Mouse (Mus musculus): ENCODE data around the gene Tfrc. TPM values are rescaled to one million over a fixed set of nuclear protein-coding genes. Genes with fewer than 3 reads are reported as not detected.

Tfrc gene
- total RNA-seq, 2 experiments from 2014 or later: 37.3 to 43.2 TPM

Other genes with a start within 250 kb of the Tfrc start
- gene Tm4sf19, start 208.4 kb upstream of the Tfrc start, total RNA-seq (2021): not detected
- gene Tctex1d2, start 189.2 kb upstream of the Tfrc start, total RNA-seq (2021): 10 to 100 TPM; 11.9 to 15.5 TPM
- 10 to 100 TPM; 31.0 to 36.9 TPM for gene Pcyt1a, start 178.0 kb upstream of the Tfrc start, total RNA-seq (2021)
- not detected for gene Slc51a, start 121.0 kb upstream of the Tfrc start, total RNA-seq (2021)
- not detected for gene Zdhhc19, start 112.7 kb upstream of the Tfrc start, total RNA-seq (2021)
- 100 to 1,000 TPM; 227 to 233 TPM for gene Tnk2, start 35.0 kb downstream of the Tfrc start, total RNA-seq (2021)
- not detected for gene Muc4, start 127.0 kb downstream of the Tfrc start, total RNA-seq (2021)
- gene Muc20, start 188.5 kb downstream of the Tfrc start, total RNA-seq (2021): not detected
- gene Smbd1, start 201.6 kb downstream of the Tfrc start, total RNA-seq (2021): not detected

All from layer of hippocampus, adult 18-20 months (tissue).